Mouse (Mus musculus): ENCODE data around the gene Fetub.

DNA sequence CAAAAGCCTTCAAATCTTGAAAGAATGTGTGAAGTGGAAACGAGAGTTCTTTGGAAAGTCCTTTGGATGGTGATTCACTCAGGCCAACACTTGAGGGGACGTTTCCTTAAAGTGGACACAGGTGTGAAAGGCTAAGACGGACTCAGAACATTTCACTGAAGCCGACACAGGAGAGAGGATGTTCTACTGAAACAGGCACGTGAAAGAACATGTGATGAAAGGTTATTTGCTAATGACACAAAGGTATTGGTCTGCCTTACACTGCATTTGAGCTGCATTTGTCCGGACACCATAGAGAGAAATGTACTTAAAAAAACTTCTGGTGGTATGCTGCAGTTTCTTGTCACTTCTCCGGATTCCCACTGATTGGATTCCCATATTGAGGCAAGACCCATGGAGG is 39.4 kb upstream of the Fetub start:
- TF ChIP-seq CTCF (IDR thresholded peaks at IDR 0.05; ENCODE audit: low read depth, low read length) (no peak), GATA2 (IDR thresholded peaks at IDR 0.05; ENCODE audit: borderline replicate concordance, low read depth, low read length) (no peak)
